Mouse (Mus musculus) gastrocnemius, postnatal 10 days (tissue): ENCODE measurements around the gene Nol9. TPM values are rescaled to one million over a fixed set of nuclear protein-coding genes. Genes with fewer than 3 reads are reported as not detected.

Source experiments
- DNase-seq: peaks from one replicate; pipeline ENCODE4 v3.0.0; 2021; ENCODE audit warnings: mixed read lengths
- total RNA-seq, 2 experiments: library from RNA; stranded (reverse); gene quantifications; 2 replicates each; pipeline ENCODE4 v1.2.3; 2021

The Nol9 gene
- total RNA-seq, 2 experiments from 2014 or later, result 8.7 to 12.9 TPM

- DNase-seq, result no peak
These were observed 51.1 kb downstream of the Nol9 start for GRCm38 (mm10) chr4:152090191-152090590.

- no peak for DNase-seq
These were observed 53.7 kb downstream of the Nol9 start for GRCm38 (mm10) chr4:152092751-152093293.

GRCm38 (mm10) chr4:152094233-152094632, 55.1 kb downstream of the Nol9 start:
- DNase-seq, result no peak

GRCm38 (mm10) chr4:152095937-152096910, 57.1 kb downstream of the Nol9 start:
- DNase-seq, result peak; percentile 87

GRCm38 (mm10) chr4:152096927-152097326, 57.8 kb downstream of the Nol9 start:
- DNase-seq, result peak; percentile 23

GRCm38 (mm10) chr4:152097911-152098799, 59.0 kb downstream of the Nol9 start:
- no peak for DNase-seq

GRCm38 (mm10) chr4:152100541-152100940, 61.4 kb downstream of the Nol9 start:
- peak; percentile 3 for DNase-seq

- DNase-seq, result peak; percentile 2
These were observed 62.0 kb downstream of the Nol9 start for GRCm38 (mm10) chr4:152101081-152101653.

- DNase-seq, result no peak
These were observed 62.8 kb downstream of the Nol9 start for GRCm38 (mm10) chr4:152101921-152102320.

- peak; percentile 81 for DNase-seq
These were observed 63.9 kb downstream of the Nol9 start for GRCm38 (mm10) chr4:152103025-152103424.

- DNase-seq, result no peak
These were observed 67.6 kb downstream of the Nol9 start for GRCm38 (mm10) chr4:152106746-152107145.

- no peak for DNase-seq
These were observed 68.4 kb downstream of the Nol9 start for GRCm38 (mm10) chr4:152107493-152107892.

GRCm38 (mm10) chr4:152107971-152108509, 68.9 kb downstream of the Nol9 start:
- no peak for DNase-seq

GRCm38 (mm10) chr4:152108673-152109072, 69.6 kb downstream of the Nol9 start:
- DNase-seq, result no peak

GRCm38 (mm10) chr4:152109509-152109908, 70.4 kb downstream of the Nol9 start:
- DNase-seq, result no peak

- no peak for DNase-seq
These were observed 71.6 kb downstream of the Nol9 start for GRCm38 (mm10) chr4:152110689-152111088.

Other genes starting within 250 kb of the Nol9 start
- gene Camta1, start 177.4 kb upstream of the Nol9 start, total RNA-seq, result 10 to 100 TPM; 71.6 to 82.8 TPM
- gene Dnajc11, start 105.6 kb upstream of the Nol9 start, total RNA-seq, result 10 to 100 TPM; 72.1 to 72.3 TPM
- 10 to 100 TPM; 34.1 to 34.4 TPM for gene Thap3, start 50.3 kb upstream of the Nol9 start, total RNA-seq
- 1 to 10 TPM; 6.5 to 9.5 TPM for gene Phf13, start 43.1 kb upstream of the Nol9 start, total RNA-seq
- 10 to 100 TPM; 28.9 to 29.3 TPM for gene Klhl21, start 30.5 kb upstream of the Nol9 start, total RNA-seq
- gene Zbtb48, start 11.7 kb upstream of the Nol9 start, total RNA-seq, result 1 to 10 TPM; 3.2 to 4.7 TPM
- 1 to 10 TPM; 1.1 to 1.3 TPM for gene Tas1r1, start 753 bp upstream of the Nol9 start, total RNA-seq
- 10 to 100 TPM; 14.7 to 22.0 TPM for gene Plekhg5, start 33.2 kb downstream of the Nol9 start, total RNA-seq
- 1 to 10 TPM in 1 of 2 experiments, under 1 TPM in 1; 0.82 to 2.9 TPM for gene Tnfrsf25, start 76.6 kb downstream of the Nol9 start, total RNA-seq
- gene Espn, start 113.0 kb downstream of the Nol9 start, total RNA-seq, result 1 to 10 TPM; 1.1 to 1.2 TPM
- gene Hes2, start 119.5 kb downstream of the Nol9 start, total RNA-seq, result not detected
- gene Acot7, start 138.8 kb downstream of the Nol9 start, total RNA-seq, result 10 to 100 TPM; 11.9 to 14.1 TPM
- gene Gpr153, start 234.9 kb downstream of the Nol9 start, total RNA-seq, result 10 to 100 TPM; 25.1 to 32.2 TPM